Mouse (Mus musculus) retina, embryonic 14.5 days (tissue): ENCODE results near the gene Chmp2b.

Experiments
- DNase-seq: peaks from one replicate; pipeline ENCODE4 v3.0.0-alpha.2; 2015; ENCODE audit warnings: low spot score

Gene Chmp2b

DNA sequence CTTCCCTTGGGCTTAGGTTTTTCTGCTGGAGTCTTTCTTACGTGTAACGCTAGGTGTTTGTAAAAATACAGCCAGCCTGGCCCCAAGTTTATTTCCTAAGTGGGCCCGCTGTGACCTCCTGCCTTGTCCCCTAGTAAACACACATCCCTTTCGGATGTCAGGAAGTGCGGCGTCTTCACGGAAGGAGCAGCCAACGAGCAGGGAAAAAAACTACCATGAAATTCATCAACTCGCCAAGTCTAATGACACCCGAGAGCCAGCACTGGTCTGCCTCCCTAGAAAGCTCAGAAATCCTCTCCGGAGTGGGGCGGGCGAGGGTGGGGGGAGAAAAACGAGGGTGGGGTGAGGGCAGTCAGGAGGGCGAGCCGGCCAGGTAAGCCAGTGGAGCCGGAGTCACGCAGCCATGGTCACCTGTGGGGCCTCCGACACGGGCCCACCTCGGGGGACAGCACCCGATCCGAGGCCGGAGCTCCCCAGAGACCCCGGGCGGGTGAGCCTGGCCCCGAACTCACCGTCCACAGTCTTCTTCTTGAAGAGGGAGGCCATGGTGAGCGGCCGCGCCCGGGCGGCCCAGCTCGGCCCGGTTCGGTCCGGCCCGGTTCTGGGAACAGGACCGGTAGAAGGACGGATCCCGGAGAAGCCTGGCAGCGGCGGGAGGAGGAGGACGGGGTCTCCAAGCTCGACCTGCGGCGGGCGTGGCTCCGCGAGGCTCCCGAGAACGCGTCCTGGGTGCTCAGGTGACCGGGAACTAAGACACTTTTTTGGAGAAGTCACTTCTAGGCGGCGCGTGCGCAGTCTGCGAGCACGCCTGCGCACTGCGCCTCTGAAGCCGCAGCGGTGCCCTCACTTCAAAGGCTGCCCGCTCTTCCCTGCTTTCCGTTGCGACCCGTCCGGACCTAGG, at the start of gene Chmp2b:
Gene Chmp2b (minus strand): TSS at position 764 of the 901 bp plus-strand sequence.
- peak; percentile 90 for DNase-seq

GRCm38 (mm10) chr16:65611678-65612077, 49.2 kb upstream of the Chmp2b start:
- DNase-seq = no peak

GRCm38 (mm10) chr16:65600798-65601197, 38.3 kb upstream of the Chmp2b start:
- DNase-seq = no peak

GRCm38 (mm10) chr16:65586111-65586865, 23.8 kb upstream of the Chmp2b start:
- no peak for DNase-seq

DNA sequence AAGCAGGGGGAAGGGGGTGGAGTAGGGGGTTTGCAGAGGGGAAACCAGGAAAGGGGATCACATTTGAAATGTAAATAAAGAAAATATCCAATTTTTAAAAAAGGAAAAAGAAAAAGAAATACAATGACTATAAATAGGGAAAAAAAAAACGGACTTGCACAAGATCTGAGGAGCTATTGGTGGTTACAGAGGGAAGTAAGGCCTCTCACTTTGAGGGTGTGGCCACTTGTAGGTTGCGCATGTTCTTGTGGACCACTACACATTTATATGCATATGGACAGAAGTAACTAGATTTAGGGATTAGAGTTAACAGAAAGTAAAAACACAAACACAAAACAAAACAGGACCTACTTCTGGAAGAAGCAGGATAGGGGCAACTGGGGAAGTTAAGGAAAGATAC, 23.2 kb upstream of the Chmp2b start:
- no peak for DNase-seq

DNA sequence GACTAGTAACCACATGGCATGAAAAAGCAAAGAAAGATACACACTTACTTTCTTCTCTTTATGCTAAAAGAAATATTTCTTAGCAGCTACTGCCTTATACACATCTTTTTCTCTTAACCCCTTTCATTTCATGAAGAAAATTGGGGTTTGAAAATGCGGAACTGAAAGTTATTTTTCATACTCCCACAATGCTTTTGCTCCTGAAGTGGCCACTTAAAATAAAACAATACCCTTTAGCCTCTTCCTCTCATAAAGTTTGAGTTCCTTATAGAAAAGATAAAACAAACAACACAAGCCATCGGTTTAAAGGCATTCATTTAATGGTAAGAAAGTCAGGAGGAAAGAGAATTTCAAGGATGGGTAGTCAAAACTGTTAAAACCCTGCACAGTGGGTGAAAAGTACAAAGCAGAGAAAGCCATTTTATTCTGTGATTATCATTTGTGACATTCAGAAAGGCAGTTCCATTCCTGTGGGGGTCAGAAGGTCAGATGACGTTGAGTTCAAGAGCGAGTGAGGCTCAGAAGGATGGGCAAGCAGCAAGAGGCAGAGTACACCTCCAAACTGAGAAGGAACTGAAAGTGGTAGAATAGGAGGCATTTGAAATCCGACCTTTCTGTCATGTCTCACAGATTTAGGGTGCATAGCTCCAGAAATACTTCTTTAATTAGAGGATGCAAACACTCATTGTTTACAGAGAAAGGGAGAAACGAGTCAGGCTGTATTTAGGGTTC, 14.9 kb upstream of the Chmp2b start:
- no peak for DNase-seq

- DNase-seq = no peak
These were observed 6.3 kb upstream of the Chmp2b start for GRCm38 (mm10) chr16:65568853-65569252.

DNA sequence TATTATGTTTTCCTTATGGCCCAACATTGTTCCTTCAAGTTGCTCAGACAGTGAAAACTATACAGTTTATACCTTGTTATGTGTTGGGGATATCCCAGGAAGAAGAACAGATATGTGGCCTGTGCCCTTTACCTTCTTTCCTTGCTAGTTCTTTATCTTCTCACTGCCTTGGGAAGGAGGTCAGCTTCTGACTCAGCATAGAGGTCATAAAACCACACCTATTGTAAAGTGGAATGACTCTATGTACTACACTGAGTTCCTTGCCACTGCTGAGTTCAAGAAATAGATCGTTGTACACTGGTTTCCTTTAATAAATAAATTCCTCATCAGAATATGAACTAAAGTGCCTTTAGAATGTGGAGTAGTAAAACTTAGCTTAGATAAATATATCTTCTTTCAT, 2.4 kb upstream of the Chmp2b start:
- no peak for DNase-seq

DNA sequence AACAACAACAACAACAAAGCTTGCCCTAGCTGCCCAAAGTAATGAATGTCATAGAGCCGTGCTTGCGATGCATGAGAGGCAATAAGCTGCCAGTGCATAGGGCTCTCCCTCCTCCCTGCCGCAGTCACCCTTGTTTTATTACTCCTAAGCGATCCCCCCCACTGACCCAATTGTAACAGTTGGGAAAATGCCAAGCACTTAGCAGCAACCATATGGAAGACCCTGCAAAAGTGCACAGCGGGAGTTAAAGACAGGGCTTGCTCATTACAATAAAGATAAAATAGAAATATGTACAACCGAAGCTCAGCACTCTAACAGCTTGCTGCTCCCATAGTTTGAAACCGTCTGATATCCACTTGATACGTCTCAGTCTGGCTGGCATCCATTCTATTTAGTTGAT, 1.8 kb upstream of the Chmp2b start:
- DNase-seq = no peak

- DNase-seq = no peak
These were observed 309 bp upstream of the Chmp2b start for GRCm38 (mm10) chr16:65562864-65563206.

DNA sequence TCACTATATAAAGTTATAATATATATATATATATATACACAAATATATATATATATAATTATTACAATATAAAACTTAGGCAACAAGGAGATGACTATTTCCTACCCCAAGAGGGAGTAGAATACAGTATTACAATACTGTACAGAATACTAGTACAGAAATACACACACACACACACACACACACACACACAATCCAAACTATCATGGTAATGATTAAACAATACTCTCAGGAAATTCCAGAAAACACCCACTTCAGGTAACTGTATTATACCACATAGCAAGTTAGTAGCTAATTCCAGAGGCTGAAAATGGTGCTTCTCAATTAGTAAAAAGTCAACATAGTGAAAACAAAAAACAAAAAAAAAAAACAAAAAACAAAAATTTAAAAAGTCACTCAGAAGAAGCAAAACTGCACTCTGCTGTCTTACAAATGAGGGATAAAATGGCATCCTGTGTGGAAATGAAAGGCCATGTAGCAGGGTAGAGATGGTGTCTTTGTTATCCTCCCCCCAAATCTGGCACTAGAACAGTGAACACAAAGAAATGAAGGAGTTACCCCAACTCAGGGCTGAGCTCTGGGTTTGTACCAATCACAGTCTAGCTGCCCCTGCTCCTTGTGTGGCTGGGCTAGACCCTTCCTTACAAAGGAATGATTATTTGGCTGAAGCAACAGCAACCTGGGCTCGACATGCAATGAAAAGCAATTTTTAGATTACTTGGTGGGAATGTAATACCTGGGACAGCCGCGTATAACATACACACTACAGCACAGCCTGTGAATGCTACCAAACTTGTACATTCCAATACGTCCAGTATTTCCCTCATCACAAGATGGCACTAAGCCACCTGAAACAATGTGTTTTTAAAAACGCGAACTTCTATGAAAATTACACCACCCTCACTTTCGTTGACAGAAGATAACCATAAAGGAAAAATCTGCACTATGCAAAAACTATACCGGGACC, 1.2 kb downstream of the Chmp2b start:
- peak; percentile 35 for DNase-seq

- no peak for DNase-seq
These were observed 2.9 kb downstream of the Chmp2b start for GRCm38 (mm10) chr16:65559591-65559990.

GRCm38 (mm10) chr16:65557369-65557768, 5.2 kb downstream of the Chmp2b start:
- DNase-seq = no peak

DNA sequence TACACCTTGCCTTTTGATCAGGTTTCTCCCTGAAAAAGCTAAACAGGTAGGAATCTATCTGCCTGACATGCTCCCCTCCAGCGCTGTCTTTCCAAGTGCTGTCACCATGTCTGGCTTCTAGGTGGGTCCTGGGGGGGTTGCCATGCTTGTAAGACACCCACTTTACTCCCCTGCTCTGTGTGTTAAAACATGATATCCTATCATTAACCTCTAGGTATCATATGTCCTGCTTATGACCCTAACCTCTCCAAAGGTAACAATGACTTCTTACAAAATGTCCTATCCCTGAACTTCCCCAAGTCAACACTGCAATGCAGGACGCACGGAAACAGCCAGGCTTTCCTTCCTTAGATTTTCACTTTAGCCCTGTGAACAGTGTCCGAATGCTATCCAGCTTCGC, 8.3 kb downstream of the Chmp2b start:
- no peak for DNase-seq

DNA sequence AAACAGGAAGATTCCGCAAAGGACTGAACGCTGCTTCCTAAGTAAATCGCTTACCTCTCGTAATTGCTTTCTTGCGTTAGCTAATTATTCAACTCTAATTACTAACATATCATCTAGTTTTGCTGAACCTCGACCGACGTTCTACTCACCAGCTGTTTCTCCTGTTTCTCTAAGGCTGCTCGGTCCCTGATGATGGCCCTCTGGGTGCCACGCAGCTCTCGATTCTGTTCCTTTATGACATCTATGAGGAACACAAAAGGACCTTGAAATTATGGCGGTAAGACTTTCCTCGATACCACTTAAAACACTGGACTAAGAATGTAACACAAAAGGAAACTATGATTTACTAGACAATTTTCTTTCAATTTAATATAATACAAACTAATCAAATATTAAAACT, 11.7 kb downstream of the Chmp2b start:
- DNase-seq = no peak

DNA sequence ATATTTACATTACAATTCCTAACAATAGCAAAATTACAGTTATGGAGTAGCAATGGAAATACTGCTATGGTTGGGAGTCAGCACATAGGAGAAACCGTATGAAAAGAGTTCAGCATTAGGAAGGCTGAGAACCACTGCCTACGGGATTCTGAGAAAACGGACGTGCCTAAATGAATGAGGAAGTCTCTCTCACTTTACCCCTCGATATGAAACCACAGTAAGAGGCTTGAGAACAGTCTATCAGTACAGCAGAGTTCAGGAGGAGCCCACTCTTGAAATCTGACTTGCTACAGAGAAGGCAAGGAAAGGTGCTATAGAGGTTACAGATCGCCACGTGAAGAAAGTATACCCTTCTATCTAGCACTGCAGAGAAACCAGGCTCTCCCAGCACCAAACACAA, 13.6 kb downstream of the Chmp2b start:
- DNase-seq = no peak

DNA sequence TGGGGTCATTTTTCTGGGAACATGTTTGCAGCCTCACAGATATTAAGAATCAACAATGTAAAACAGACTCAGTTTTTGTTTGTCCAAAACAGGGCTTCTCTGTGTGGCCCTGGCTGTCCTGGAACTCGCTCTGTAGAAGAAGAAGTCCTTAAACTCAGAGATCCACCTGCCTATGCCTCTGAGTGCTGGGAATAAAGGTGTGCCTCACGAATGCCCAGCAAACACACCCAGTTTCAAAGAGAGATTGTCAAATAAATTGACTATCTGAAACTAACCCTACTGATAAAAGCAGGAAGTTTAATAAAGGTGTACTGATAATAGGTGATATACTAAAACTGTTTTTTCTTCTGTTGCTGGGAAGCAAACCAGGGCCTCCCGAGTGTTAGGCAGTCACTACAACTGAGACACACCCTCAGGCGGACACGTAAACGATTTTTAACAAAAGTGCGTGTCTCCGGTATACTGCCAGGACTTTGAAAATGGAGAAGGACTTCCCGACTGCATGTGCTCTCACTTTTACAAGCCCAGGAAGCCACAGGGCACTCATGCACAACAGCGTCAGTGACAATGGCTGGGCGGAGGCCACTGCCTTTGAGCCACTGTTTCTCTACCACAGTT, 18.7 kb downstream of the Chmp2b start:
- DNase-seq = no peak

GRCm38 (mm10) chr16:65533315-65533999, 29.1 kb downstream of the Chmp2b start:
- peak; percentile 76 for DNase-seq

GRCm38 (mm10) chr16:65531663-65532062, 30.9 kb downstream of the Chmp2b start:
- DNase-seq = no peak

DNA sequence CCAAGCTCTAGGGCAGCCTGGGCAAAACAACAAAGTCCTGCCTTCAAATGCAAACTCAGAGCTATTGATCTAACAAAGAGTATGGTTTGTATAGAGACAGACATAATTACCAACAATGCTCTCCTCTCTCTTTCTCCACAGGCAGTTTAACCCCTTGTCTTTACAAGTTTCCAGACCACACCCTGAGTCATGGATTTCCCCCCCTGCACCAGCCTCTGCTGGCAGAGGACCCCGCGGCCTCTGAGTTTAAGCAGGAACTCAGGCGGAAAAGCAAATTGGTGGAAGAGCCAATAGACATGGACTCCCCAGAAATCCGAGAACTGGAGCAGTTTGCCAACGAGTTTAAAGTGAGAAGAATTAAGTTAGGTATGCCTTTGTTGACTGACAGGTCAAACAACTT, 32.9 kb downstream of the Chmp2b start:
- DNase-seq = peak; percentile 50
